Mouse (Mus musculus) retina, embryonic 14.5 days (tissue): ENCODE data around the gene Astn1.
A peak's percentile ranks its signal among the peaks of the same experiment; 100 is the strongest.

Experiments
- DNase-seq: peaks from one replicate; pipeline ENCODE4 v3.0.0-alpha.2; 2015; ENCODE audit warnings: low spot score

Gene Astn1

DNA sequence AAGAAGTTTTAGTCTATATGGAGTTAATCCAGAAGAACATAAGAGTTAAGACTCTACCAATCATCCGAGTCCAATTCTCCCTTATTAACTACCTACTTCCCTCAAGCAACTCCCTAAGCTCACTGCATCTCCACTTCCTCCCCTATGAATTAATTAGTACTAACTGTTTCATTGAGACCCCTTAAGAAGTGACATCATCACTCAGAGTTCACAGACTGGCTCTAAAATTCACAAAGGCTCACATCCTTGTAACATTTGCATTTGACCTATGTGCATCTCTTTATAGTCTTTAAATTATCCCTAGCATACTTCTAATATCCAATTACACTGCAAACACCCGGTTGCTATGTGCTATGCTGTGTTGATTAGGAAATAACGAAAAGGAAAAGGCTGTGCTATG, 174.1 kb downstream of the Astn1 start:
- no peak for DNase-seq

GRCm38 (mm10) chr1:158536867-158537266, 174.8 kb downstream of the Astn1 start:
- DNase-seq, result no peak

GRCm38 (mm10) chr1:158545095-158545494, 183.0 kb downstream of the Astn1 start:
- DNase-seq, result no peak

GRCm38 (mm10) chr1:158546513-158546912, 184.4 kb downstream of the Astn1 start:
- peak; percentile 81 for DNase-seq

- DNase-seq, result peak; percentile 46
Measured at GRCm38 (mm10) chr1:158547592-158548211, 185.6 kb downstream of the Astn1 start.

- DNase-seq, result no peak
Measured at GRCm38 (mm10) chr1:158548319-158548718, 186.2 kb downstream of the Astn1 start.

- DNase-seq, result no peak
Measured at GRCm38 (mm10) chr1:158549616-158550015, 187.5 kb downstream of the Astn1 start.

- DNase-seq, result no peak
Measured at GRCm38 (mm10) chr1:158551951-158552350, 189.9 kb downstream of the Astn1 start.

DNA sequence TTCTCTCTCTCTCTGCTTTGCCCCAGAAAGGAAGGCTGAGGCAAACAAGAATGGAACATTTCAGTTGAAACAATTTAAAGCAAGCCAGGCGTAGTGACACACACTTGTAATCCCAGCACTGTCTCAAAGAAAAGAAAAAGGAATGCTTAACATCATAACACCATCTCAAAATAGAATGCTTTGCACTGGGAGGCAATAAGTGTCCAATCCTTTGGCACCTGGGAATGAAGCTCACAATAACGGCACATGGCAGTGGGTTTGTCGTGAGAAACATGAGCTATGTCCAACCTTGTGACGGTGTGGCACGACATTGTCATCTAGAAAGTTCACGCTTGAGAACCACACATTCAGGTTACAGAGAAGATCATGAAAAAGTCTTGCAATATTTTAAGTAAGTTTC, 191.3 kb downstream of the Astn1 start:
- no peak for DNase-seq

GRCm38 (mm10) chr1:158554020-158554505, 192.0 kb downstream of the Astn1 start:
- DNase-seq, result peak; percentile 58

DNA sequence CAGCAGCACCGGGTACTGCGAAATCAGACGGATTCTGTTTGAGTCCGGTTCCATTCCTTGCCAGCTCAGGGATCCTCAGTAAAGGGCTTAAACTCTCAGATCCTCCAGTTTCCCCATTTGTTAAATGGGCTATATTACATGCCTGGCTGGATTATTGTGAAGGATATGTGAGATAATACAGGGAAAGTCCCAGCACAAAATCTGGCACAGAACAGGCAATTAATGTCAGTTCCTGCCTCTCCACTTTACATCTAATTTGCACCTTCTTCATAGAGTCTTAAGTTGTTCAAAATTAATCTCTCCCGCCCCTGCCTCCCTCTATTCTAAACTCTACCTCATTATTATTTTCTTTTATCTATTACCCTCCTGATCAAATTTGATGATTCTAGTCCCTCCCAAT, 211.1 kb downstream of the Astn1 start:
- no peak for DNase-seq

- no peak for DNase-seq
Measured at GRCm38 (mm10) chr1:158573597-158573996, 211.5 kb downstream of the Astn1 start.

DNA sequence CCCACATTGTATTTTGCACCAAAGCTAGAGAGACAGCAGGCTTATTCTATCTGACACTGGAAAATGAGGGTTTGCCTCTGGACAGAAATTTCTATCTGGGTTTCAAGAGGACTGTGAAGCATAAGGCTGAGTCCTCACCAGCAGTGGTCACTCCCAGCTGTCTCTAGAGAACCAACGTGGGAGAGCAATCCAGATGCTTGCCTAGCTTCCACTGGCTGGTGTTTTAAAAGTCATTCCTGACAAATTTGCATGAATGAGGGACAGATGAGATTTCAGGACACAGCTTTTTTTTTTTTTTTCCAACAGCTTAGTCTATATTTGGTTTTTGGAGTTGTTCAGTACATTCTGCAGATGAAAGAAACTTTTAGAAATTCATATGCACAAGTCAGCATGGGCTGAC, 213.9 kb downstream of the Astn1 start:
- DNase-seq, result no peak

GRCm38 (mm10) chr1:158581806-158582205, 219.7 kb downstream of the Astn1 start:
- no peak for DNase-seq

- DNase-seq, result no peak
Measured at GRCm38 (mm10) chr1:158588903-158589302, 226.8 kb downstream of the Astn1 start.

DNA sequence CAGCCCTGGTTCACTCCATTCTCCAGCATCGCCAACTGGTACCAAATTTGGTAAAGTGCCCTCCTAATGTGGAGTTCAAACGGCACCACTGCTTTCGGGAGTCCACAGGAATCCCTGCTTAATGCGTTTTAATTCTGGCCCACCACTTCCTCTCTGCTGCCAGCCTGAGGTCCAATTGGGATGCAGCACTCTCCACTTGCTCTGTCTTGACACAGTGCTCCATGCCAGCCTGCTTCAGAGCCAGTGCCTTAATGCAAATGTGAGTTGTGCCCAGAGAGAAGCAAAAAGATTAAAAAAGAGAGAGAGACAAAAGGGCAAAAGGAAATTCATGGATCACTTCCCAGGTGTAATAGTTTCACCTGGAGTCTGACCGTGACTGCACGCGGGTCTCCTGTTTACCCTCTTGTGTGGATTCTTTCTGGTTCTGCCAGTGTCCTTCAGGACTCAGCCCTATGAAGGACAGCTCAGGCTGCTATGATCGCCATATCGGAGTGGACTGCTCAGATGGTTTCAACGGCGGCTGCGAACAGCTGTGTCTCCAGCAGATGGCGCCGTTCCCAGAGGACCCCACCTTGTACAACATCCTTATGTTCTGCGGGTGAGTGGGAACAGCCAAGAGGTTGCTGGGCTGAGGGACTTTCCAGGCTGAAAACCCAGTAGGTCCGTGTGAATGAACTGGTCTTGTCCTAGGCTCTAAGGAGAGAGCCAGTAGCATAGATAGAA, 234.8 kb downstream of the Astn1 start:
- DNase-seq, result peak; percentile 73

- DNase-seq, result no peak
Measured at GRCm38 (mm10) chr1:158597996-158598395, 235.9 kb downstream of the Astn1 start.

DNA sequence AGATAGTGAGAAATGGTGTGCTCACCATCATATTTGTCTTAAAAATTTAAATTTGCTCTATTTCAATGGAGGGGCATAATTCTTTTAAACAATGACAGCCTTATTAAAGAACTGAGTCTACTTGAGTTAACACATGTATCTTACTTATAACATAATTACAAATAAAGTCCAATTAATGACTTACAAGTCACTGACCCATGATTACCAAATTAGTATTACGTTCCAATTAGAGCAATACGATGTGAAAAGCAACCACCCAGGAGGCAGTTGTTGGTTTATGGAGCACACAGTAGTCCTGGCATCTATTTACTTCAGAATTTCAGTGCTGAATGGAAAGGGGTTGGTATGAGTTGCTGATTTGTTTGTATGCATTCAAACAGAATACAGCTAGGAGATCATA, 237.4 kb downstream of the Astn1 start:
- peak; percentile 52 for DNase-seq

- peak; percentile 39 for DNase-seq
Measured at GRCm38 (mm10) chr1:158603056-158603455, 241.0 kb downstream of the Astn1 start.

- DNase-seq, result no peak
Measured at GRCm38 (mm10) chr1:158604149-158604548, 242.1 kb downstream of the Astn1 start.

DNA sequence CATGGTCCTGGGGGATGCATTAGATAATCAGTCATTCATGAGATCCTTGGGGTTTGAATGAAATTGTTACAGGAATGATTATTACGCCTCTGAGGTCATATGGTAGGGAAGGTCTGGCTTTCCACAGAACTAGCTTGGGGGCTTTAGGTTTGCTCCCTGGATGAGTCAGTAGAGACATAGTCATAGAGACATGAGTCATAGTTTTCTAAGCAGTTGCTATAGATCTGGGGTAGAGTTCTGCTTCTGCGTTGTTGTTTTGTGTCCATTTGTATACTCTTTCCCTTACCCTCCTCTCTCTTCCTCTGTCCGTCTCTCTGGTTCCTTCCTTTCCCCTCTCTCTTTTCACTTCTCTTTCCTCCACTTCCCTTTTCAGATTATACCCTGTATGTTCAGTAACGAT, 243.5 kb downstream of the Astn1 start:
- no peak for DNase-seq

DNA sequence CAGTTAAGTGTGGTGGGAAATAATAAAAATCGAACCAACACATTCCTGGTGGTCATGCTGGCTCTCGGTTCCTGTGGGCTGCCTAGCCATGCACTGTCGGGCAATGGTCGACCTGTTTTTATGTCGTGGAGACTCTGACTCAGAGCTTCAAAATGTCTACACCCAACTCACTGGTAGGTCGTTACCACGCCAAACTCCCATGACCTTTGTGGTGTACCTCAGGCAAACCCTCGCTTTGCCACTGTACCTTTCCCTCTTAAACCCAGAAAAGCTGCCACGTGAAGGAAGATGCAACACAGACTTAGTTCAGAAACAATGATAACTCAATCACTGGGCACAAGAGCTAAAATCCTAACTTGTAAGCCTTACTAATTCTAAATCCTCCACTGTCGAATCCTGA, 244.3 kb downstream of the Astn1 start:
- no peak for DNase-seq

DNA sequence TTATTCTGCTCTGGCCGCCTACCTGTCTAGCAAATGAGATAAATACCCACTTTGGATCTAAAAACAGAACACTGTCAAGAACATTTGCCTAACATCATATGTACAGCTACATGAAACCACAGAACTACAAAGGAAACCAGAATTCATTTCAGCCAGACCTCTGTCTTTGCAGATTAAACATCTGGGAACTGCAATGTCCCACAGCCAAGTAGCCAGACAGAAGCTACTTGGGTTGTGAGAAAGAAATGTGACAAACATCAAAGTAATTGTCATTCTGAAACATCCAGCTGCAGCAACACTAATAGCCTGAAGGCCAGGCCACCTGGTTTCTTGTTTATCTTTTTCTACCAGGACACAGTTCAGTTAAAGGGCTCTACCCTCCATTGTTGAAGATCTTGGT, 245.1 kb downstream of the Astn1 start:
- DNase-seq, result no peak

GRCm38 (mm10) chr1:158615202-158615601, 253.1 kb downstream of the Astn1 start:
- DNase-seq, result no peak
